Mouse (Mus musculus): ENCODE measurements at regions not wholly inside any gene's neighbourhood (a gene's known extent, or its start where the extent isn't known, plus 50 kb on each side); places are given as distances from the start of the nearest gene placed in this dataset.

DNA sequence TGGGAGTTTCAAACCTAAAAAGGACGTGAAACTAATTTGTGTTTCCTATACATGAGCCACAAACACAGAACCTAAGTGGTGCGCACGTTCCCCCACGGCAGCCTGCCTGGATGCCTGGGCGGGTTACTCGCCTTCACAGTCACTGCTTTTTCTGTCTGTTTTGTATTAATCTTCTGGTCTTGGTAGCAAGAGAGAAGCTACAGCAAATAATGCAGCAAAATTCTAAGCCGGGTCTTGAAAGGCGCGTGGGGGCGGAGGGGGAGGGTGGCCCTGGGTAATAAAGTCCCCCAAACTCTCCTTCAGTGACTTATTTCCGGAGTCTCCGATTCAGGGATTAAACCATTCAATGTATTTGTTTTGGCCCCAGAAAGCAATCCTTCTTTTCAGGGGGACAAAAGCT lies 300.0 kb upstream of the Tbx3 start:
- Histone ChIP-seq H3K4me1 (ENCODE audit: control insufficient read depth, insufficient read depth, low read length) (no peaks in the 10 kb centered on the region), H3K27ac (ENCODE audit: insufficient read depth, low read length) (no peak overlapping the region), H3K4me3 (ENCODE audit: insufficient read depth, low read length) (no peak overlapping the region)
- no peak for TF ChIP-seq POLR2A (IDR thresholded peaks at IDR 0.05; ENCODE audit: extremely low read depth, insufficient read depth, low read length)
- no peak for TF ChIP-seq CTCF (IDR thresholded peaks at IDR 0.05; ENCODE audit: extremely low read depth, insufficient read depth, low read length)

DNA sequence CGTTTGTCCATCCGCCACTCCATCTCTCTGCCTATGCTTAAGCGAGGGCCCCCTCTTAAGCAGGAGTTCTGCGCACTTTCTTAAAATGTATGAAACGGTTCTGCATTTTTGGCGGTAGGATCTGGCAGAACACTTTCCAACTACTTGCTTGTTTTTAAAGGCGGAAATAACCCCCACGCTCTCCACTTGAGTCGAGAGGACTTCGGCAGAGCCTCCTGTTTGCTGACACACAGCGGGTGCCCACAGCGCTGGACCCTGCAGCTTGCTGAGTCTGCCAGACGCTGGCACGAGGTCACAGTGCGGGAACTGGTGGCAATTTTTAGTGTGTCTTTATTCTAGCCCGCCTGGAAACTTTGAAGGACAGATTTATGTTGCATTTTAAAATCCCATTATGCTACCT lies 299.5 kb upstream of the Tbx3 start:
- H3K4me3 ChIP-seq (ENCODE audit: insufficient read depth, low read length): no peak overlapping the region

DNA sequence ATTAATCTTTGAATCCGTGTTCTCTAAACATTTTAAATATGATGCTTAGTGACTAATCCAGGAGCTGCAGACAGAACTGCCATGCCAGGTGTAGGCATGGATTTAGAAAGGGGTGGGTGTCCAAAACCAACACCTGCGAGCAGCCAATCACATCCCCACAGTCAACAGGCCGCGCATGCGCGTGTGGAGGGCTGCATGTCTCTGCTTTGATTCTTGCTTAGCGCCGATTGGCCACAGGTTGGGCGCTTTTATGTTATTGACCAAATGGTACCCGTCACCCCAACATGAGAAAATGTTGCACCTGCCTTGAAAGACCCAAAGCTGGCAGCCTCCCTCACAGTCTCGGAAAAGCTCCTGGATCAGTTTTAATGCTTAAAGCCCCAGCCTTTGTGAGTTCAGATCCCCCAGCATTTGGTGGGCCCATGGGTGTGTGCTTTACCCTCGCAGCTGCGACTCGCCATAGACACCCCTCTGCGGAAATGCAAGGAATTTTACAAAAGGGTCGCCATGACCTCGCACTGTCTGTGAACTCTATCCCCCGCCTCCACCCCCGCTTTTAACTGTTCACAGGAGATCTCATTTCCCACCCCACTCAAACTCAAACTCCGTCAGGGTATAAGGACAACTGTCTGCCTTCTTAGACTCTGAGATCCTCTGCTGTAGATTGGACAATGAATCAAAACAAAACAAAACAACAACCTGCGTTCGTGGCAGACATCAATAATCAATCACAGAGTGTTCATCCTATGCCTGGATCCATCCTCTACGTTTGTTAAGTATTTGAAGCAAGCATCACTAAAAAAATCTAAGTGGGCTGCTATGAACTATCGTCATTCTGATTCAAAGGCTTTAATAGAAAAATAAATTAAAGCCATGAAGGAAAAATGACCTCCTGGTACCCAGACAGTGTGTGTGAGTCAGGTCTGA lies 296.4 kb upstream of the Tbx3 start:
- H3K4me3 ChIP-seq (ENCODE audit: insufficient read depth, low read length): no peak overlapping the region
- H3K27ac ChIP-seq (ENCODE audit: insufficient read depth, low read length): no peak overlapping the region
- no peaks in the 10 kb centered on the region for H3K4me1 ChIP-seq (ENCODE audit: control insufficient read depth, insufficient read depth, low read length)
- no peak for TF ChIP-seq CTCF (IDR thresholded peaks at IDR 0.05; ENCODE audit: extremely low read depth, insufficient read depth, low read length)
- TF ChIP-seq POLR2A (IDR thresholded peaks at IDR 0.05; ENCODE audit: extremely low read depth, insufficient read depth, low read length): no peak

More for the DNA sequence above, 299.5 kb upstream of the Tbx3 start:
- no peak for TF ChIP-seq CTCF (IDR thresholded peaks at IDR 0.05; ENCODE audit: extremely low read depth, insufficient read depth, low read length)
- TF ChIP-seq POLR2A (IDR thresholded peaks at IDR 0.05; ENCODE audit: extremely low read depth, insufficient read depth, low read length): no peak
- no peaks in the 10 kb centered on the region for H3K4me1 ChIP-seq (ENCODE audit: control insufficient read depth, insufficient read depth, low read length)
- H3K27ac ChIP-seq (ENCODE audit: insufficient read depth, low read length): no peak overlapping the region

DNA sequence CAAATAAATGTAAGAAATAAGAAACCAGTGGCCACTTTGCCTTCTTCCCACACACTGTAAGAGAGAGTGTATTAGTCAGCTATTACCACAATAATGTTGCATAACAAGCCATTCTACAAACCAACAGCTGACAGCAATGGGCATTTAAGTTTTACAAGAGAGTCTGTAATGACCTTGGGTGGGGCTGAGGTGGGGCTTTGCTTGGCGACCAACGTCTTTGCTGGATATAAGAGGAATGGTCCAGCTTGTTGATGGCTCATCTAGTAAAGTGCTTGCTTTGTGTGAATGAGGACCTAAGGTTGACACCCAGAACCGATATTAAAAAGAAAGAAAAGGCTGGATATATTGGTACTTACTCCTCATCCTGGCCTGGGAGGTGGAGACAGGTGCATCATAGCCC lies 295.6 kb upstream of the Tbx3 start:
- Histone ChIP-seq H3K27ac (ENCODE audit: insufficient read depth, low read length) (no peak overlapping the region), H3K4me1 (ENCODE audit: control insufficient read depth, insufficient read depth, low read length) (no peaks in the 10 kb centered on the region), H3K4me3 (ENCODE audit: insufficient read depth, low read length) (no peak overlapping the region)
- TF ChIP-seq POLR2A (IDR thresholded peaks at IDR 0.05; ENCODE audit: extremely low read depth, insufficient read depth, low read length) (no peak), CTCF (IDR thresholded peaks at IDR 0.05; ENCODE audit: extremely low read depth, insufficient read depth, low read length) (no peak)

- no peak overlapping the region for H3K4me3 ChIP-seq (ENCODE audit: insufficient read depth, low read length)
- H3K27ac ChIP-seq (ENCODE audit: insufficient read depth, low read length): no peak overlapping the region
- H3K4me1 ChIP-seq (ENCODE audit: control insufficient read depth, insufficient read depth, low read length): no peaks in the 10 kb centered on the region
- no peak for TF ChIP-seq CTCF (IDR thresholded peaks at IDR 0.05; ENCODE audit: extremely low read depth, insufficient read depth, low read length)
- TF ChIP-seq POLR2A (IDR thresholded peaks at IDR 0.05; ENCODE audit: extremely low read depth, insufficient read depth, low read length): no peak
Observed at GRCm38 (mm10) chr5:119378261-119378660, 292.2 kb upstream of the Tbx3 start.

DNA sequence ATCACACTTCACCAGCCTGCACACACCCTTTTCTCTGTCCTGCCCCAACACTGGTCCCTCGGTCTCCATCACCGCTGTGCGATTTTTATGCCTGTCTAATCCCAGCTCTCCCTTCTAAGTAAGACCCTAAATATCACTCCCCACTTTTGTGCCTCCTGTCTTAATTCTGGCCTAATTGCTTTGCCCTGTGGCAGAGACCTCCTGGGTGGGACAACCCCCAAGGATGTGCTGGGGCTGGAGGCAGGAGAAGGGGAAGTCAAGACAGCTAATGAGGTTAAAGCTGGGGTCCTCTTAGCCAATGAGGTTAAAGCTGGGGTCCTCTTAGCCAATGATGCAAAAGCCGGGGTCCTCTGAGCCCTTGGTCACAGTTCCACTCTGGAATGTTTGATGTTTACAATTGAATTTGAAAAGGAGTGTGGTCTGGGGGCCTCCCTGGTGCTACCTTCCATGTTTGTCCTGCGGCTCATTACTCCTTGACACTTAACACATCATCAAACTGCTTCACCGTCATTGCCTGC lies 290.5 kb upstream of the Tbx3 start:
- H3K4me3 ChIP-seq (ENCODE audit: insufficient read depth, low read length): no peak overlapping the region
- no peak overlapping the region for H3K27ac ChIP-seq (ENCODE audit: insufficient read depth, low read length)
- TF ChIP-seq CTCF (IDR thresholded peaks at IDR 0.05; ENCODE audit: extremely low read depth, insufficient read depth, low read length) (no peak), POLR2A (IDR thresholded peaks at IDR 0.05; ENCODE audit: extremely low read depth, insufficient read depth, low read length) (no peak)
- H3K4me1 ChIP-seq (ENCODE audit: control insufficient read depth, insufficient read depth, low read length): no peaks in the 10 kb centered on the region

- Histone ChIP-seq H3K27ac (ENCODE audit: insufficient read depth, low read length) (no peak overlapping the region), H3K4me1 (ENCODE audit: control insufficient read depth, insufficient read depth, low read length) (no peaks in the 10 kb centered on the region), H3K4me3 (ENCODE audit: insufficient read depth, low read length) (no peak overlapping the region)
- TF ChIP-seq CTCF (IDR thresholded peaks at IDR 0.05; ENCODE audit: extremely low read depth, insufficient read depth, low read length) (no peak), POLR2A (IDR thresholded peaks at IDR 0.05; ENCODE audit: extremely low read depth, insufficient read depth, low read length) (no peak)
Observed at GRCm38 (mm10) chr5:119381495-119381894, 289.0 kb upstream of the Tbx3 start.

DNA sequence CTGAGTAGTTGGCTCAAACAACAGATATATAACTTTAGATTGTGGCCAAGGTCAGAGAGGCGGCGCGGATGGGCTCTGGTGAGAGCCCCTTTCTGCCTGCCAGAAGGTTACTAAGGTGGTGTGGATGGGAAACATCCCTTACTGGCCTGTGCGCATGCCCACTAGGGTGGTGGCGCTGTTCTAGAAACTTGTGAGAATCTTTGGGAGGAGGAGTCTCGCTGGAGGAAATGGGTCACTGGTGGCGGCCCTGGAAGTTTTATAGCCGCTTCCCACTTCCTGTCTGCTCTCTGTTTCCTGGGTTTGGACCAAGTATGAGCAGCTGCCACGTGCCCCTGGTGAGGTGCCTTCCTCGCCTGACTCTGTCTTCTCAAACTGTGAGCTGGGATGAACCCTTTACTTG lies 285.0 kb upstream of the Tbx3 start:
- peaks cover 2% of the 10 kb centered on the region; the same call in 1 of the 2 replicates for H3K4me1 ChIP-seq (ENCODE audit: control insufficient read depth, insufficient read depth, low read length)
- TF ChIP-seq CTCF (IDR thresholded peaks at IDR 0.05; ENCODE audit: extremely low read depth, insufficient read depth, low read length): no peak
- TF ChIP-seq POLR2A (IDR thresholded peaks at IDR 0.05; ENCODE audit: extremely low read depth, insufficient read depth, low read length): no peak
- H3K4me3 ChIP-seq (ENCODE audit: insufficient read depth, low read length): no peak overlapping the region
- no peak overlapping the region for H3K27ac ChIP-seq (ENCODE audit: insufficient read depth, low read length)

DNA sequence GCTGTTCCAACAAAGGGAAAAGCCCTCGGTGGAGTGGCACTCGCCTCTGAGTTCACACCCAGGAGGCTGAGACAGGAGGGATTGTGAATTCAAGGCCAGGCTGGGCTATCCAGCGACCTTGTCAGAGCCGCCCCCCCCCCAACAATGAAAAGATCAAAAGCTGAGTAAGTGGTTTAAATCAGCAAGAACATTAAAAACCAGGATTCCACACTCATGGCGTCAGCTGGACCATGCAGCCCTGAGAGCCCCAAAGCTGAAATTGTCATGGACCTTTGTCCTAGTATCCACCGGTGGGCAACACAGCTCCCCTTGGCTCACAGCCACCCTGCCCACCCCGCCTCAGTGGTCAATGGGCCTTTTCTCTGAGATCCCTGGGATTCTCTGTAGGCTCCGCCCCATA lies 283.6 kb upstream of the Tbx3 start:
- H3K27ac ChIP-seq (ENCODE audit: insufficient read depth, low read length): no peak overlapping the region
- no peak overlapping the region for H3K4me3 ChIP-seq (ENCODE audit: insufficient read depth, low read length)
- TF ChIP-seq POLR2A (IDR thresholded peaks at IDR 0.05; ENCODE audit: extremely low read depth, insufficient read depth, low read length) (no peak), CTCF (IDR thresholded peaks at IDR 0.05; ENCODE audit: extremely low read depth, insufficient read depth, low read length) (no peak)
- H3K4me1 ChIP-seq (ENCODE audit: control insufficient read depth, insufficient read depth, low read length): peaks cover 2% of the 10 kb centered on the region; the same call in 1 of the 2 replicates

DNA sequence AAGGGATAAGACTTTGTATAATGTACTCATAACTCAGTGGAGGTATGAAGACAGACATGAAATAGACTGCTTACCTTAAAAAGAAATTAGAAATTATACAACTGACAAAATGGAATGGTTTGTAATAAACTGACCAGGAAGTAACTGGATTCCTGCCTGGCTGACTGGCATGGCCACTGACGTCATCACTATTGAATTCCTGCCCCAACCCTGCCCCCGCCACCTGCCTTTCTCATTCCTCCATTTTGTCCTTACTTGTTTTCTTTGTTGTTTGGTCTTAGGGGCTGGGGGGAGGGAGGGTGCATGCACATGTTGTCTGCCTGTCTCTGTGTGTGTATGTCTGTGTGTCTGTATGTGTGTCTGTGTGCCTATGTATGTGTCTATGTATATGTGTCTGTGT lies 283.2 kb upstream of the Tbx3 start:
- no peak overlapping the region for H3K27ac ChIP-seq (ENCODE audit: insufficient read depth, low read length)
- TF ChIP-seq POLR2A (IDR thresholded peaks at IDR 0.05; ENCODE audit: extremely low read depth, insufficient read depth, low read length) (no peak), CTCF (IDR thresholded peaks at IDR 0.05; ENCODE audit: extremely low read depth, insufficient read depth, low read length) (no peak)
- peaks cover 2% of the 10 kb centered on the region; the same call in 1 of the 2 replicates for H3K4me1 ChIP-seq (ENCODE audit: control insufficient read depth, insufficient read depth, low read length)
- H3K4me3 ChIP-seq (ENCODE audit: insufficient read depth, low read length): no peak overlapping the region
